Mouse (Mus musculus) c-Kit-positive CD71-positive TER-119-positive erythroid progenitor cells, embryonic 14.5 days (primary cell): ENCODE results near the gene Gm49373.

Experiments
- DNase-seq: peaks from one replicate; pipeline ENCODE4 v3.0.0-alpha.2; 2013; ENCODE audit warnings: low spot score

Gm49373 gene

GRCm38 (mm10) chr9:21027774-21028290 lies 45.1 kb downstream of the Gm49373 start:
- DNase-seq, result no peak

- DNase-seq, result no peak
Observed at GRCm38 (mm10) chr9:21026849-21027248, 46.0 kb downstream of the Gm49373 start.

- DNase-seq, result no peak
Observed at GRCm38 (mm10) chr9:21025258-21025810, 47.6 kb downstream of the Gm49373 start.

GRCm38 (mm10) chr9:21022726-21023125 lies 50.2 kb downstream of the Gm49373 start:
- DNase-seq, result no peak

GRCm38 (mm10) chr9:21022288-21022687 lies 50.6 kb downstream of the Gm49373 start:
- no peak for DNase-seq

GRCm38 (mm10) chr9:21021363-21021762 lies 51.5 kb downstream of the Gm49373 start:
- no peak for DNase-seq

- DNase-seq, result no peak
Observed at GRCm38 (mm10) chr9:21018600-21018999, 54.3 kb downstream of the Gm49373 start.

- no peak for DNase-seq
Observed at GRCm38 (mm10) chr9:21017177-21017575, 55.7 kb downstream of the Gm49373 start.

GRCm38 (mm10) chr9:21016331-21017176 lies 56.3 kb downstream of the Gm49373 start:
- DNase-seq, result no peak

GRCm38 (mm10) chr9:21015571-21016130 lies 57.2 kb downstream of the Gm49373 start, which contains the start of gene Icam1:
TSS of gene Icam1 (plus strand) at chr9:21015985.
- no peak for DNase-seq

GRCm38 (mm10) chr9:21014691-21015570 lies 58.0 kb downstream of the Gm49373 start:
- no peak for DNase-seq
